Mouse (Mus musculus) liver, postnatal 0 days (tissue): ENCODE measurements at regions not wholly inside any gene's neighbourhood (a gene's known extent, or its start where the extent isn't known, plus 50 kb on each side); places are given as distances from the start of the nearest gene placed in this dataset.

Source experiments
- ATAC-seq: fragments of 200-750 bp; cut with Nextera tagmentation; 2 replicates; pipeline ENCODE4 v1.8.0; 2017; ENCODE audit warnings: mild to moderate bottlenecking, moderate library complexity
- DNase-seq: peaks from one replicate; pipeline ENCODE4 v3.0.0-alpha.2; 2016
- H3K27ac ChIP-seq: fragments of 300-500 bp; sonication (generic); 2 replicates; pipeline ENCODE4 v1.5.1; 2014; ENCODE audit warnings: antibody characterized with exemption, moderate library complexity, mild to moderate bottlenecking, low read depth
- H3K27me3 ChIP-seq: fragments of 300-500 bp; sonication (generic); 2 replicates; pipeline ENCODE4 v1.6.1; 2014; ENCODE audit warnings: low read length, control low read depth, mixed read lengths; ENCODE audit not compliant: insufficient read depth
- H3K36me3 ChIP-seq: fragments of 300-500 bp; sonication (generic); replicated peaks from 2 replicates; pipeline ENCODE4 v1.6.1; 2014; ENCODE audit warnings: mild to moderate bottlenecking, control low read depth, low read length, moderate library complexity, mixed read lengths; ENCODE audit not compliant: insufficient read depth
- H3K4me1 ChIP-seq: fragments of 300-500 bp; sonication (generic); 2 replicates; pipeline ENCODE4 v1.6.1; 2014; ENCODE audit warnings: antibody characterized with exemption, mild to moderate bottlenecking, control low read depth; ENCODE audit not compliant: insufficient read depth
- H3K4me2 ChIP-seq: fragments of 300-500 bp; sonication (generic); 2 replicates; pipeline ENCODE4 v1.6.1; 2014; ENCODE audit warnings: low read depth, mild to moderate bottlenecking, low read length, moderate library complexity, mixed read lengths
- H3K4me3 ChIP-seq: fragments of 300-500 bp; sonication (generic); 2 replicates; pipeline ENCODE4 v1.5.1; 2014; ENCODE audit warnings: low read depth, low read length
- H3K9ac ChIP-seq: fragments of 300-500 bp; sonication (generic); replicated peaks from 2 replicates; pipeline ENCODE4 v1.6.1; 2014; ENCODE audit warnings: mild to moderate bottlenecking, moderate library complexity
- H3K9me3 ChIP-seq: fragments of 300-500 bp; sonication (generic); 2 replicates; pipeline ENCODE4 v1.6.1; 2016; ENCODE audit warnings: mild to moderate bottlenecking, control low read depth, low read length, mixed read lengths
- CTCF ChIP-seq: sonication (generic); IDR thresholded peaks from 2 replicates; pipeline ENCODE4 v1.5.1; 2016; ENCODE audit warnings: antibody characterized with exemption, low read depth
- EP300 ChIP-seq: IDR thresholded peaks from 2 replicates; pipeline ENCODE4 v1.6.1; 2016; ENCODE audit warnings: antibody characterized with exemption, low read depth, mild to moderate bottlenecking
- WGBS: fragments of 180-500 bp; shearing (Covaris S2); extraction: QIAGEN DNeasy Blood & Tissue Kit; methylation state at CpG from one replicate; pipeline ENCODE4 v1.1.7; 2014; ENCODE audit not compliant: insufficient replicate concordance; 5-methylcytosine and 5-hydroxymethylcytosine counted together

DNA sequence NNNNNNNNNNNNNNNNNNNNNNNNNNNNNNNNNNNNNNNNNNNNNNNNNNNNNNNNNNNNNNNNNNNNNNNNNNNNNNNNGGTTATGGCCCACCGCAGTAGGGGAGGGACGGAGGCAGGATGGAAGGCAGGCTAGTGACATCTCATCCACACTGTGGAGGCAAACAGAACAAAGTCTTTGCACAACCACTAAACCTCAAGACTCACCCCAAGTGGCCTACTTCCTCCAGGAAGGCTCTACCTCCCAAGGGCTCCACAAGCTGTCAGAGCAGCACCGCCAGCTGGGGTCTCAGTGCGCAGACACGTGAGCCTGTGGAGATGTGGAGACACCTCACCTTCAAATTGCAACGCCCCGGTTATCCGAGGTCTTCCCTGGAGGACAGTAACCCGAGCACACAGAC lies 138.7 kb upstream of the Pmfbp1 start:
- ATAC-seq (peak; percentile 68), DNase-seq (peak; percentile 29)
- H3K4me3 ChIP-seq, result no peak overlapping the region
- peaks cover under 1% of the 10 kb centered on the region; the same call in 1 of the 2 replicates for H3K27me3 ChIP-seq
- 52% methylated on average over 9 of the region's 9 CpGs for WGBS
- H3K4me2 ChIP-seq, result no peak overlapping the region
- no peaks in the 10 kb centered on the region for H3K36me3 ChIP-seq
- H3K9ac ChIP-seq, result no peak overlapping the region
- no peak overlapping the region for H3K27ac ChIP-seq
- no peaks in the 10 kb centered on the region for H3K9me3 ChIP-seq
- H3K4me1 ChIP-seq, result no peaks in the 10 kb centered on the region
- no peak for TF ChIP-seq EP300
- TF ChIP-seq CTCF, result no peak

DNA sequence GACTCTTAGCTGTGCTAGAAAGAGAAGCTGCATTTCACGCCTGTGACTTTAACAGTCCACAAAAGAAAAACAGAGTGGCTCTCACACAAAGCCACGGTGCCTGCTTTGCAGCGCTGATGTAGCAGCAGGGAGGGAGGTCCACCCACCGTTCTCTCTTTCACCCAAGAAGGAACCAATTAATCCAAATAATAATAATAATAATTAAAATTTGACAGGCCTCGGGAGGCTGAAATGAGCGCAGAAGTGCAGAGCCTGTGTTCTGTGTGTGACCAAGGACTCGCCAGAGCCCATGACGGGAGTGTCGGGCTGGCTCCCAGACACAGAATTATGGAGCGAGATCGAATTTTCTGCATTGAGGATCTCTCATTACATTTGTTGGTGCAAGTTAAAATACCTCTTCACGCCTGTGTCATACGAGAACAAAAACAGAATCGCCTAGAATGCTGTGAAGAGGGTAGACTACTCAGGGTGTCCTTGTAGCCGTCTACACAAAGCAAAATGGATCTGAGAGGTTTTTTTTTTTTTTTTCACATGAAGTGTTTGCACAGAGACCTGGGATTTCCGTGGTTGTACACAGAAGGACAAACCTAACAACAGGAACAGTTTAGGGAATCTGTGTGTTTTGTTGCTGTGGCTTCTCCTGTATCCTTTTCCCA lies 134.3 kb upstream of the Pmfbp1 start:
- peaks cover 6% of the 10 kb centered on the region; the same call in 1 of the 2 replicates for H3K27me3 ChIP-seq
- no peak overlapping the region for H3K27ac ChIP-seq
- H3K9me3 ChIP-seq, result no peaks in the 10 kb centered on the region
- H3K36me3 ChIP-seq, result no peaks in the 10 kb centered on the region
- H3K9ac ChIP-seq, result no peak overlapping the region
- H3K4me3 ChIP-seq, result no peak overlapping the region
- WGBS, result 61% methylated on average over 16 of the region's 16 CpGs
- H3K4me1 ChIP-seq, result no peaks in the 10 kb centered on the region
- TF ChIP-seq CTCF (no peak), EP300 (no peak)
- H3K4me2 ChIP-seq, result no peak overlapping the region
- ATAC-seq (no peak), DNase-seq (no peak)

DNA sequence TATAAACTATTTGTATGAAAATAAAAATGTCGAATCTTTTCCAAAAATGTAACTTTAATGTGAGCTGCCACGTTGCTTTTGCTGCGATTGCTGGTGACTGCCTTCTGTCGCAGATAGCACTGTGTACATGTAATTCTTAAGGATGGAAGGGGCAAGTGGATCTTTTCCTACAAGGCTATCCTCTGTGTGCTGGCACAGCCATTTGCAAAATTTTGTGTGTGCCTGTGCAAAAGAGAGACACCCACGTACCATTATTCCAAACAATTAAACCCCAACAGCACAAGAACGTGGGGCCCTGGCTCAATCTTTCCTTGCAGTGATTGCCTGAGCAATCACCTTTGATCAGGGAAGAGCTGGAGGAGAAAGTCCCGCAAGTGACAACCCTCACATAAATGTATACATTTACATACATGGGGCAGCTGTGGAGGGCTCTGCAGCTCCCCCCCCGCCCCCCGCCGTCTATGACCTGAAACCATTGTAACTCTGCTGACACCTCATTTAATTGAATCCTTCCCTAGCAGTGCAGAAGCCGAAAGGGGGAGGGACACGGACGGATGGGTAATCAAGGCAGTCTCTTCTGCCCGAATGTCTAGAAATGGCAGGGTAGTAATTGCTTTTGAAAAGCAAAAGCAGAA lies 133.6 kb upstream of the Pmfbp1 start:
- TF ChIP-seq EP300 (no peak), CTCF (no peak)
- Histone ChIP-seq H3K27me3 (peaks cover 6% of the 10 kb centered on the region; the same call in 1 of the 2 replicates), H3K4me3 (no peak overlapping the region), H3K4me2 (no peak overlapping the region), H3K27ac (no peak overlapping the region), H3K36me3 (no peaks in the 10 kb centered on the region), H3K9ac (no peak overlapping the region), H3K9me3 (no peaks in the 10 kb centered on the region), H3K4me1 (no peaks in the 10 kb centered on the region)
- no peak for DNase-seq
- ATAC-seq, result no peak
- WGBS, result 37% methylated on average over 14 of the region's 14 CpGs

DNA sequence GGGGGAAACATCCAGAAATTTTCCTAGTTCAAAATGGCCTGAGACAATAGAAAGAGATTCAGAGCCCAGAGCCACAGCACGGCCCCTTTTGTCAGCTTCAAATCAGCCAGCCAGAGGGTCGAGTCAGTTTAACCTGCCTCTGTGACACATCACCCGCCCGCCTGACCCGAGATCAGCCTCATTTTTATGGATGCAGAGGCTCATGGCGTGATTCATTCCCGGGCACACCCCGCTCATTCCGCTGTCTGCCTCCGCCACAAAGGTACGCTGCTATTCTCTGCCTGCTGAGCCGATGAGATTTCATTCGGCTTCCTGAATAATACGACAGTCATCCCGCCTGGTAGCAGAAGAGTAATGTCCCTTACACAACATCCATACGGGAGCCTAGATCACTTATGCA lies 132.9 kb upstream of the Pmfbp1 start:
- Histone ChIP-seq H3K36me3 (no peaks in the 10 kb centered on the region), H3K27me3 (peaks cover 6% of the 10 kb centered on the region; the same call in 1 of the 2 replicates), H3K27ac (no peak overlapping the region), H3K4me3 (no peak overlapping the region), H3K4me2 (no peak overlapping the region), H3K9ac (no peak overlapping the region), H3K4me1 (no peaks in the 10 kb centered on the region), H3K9me3 (no peaks in the 10 kb centered on the region)
- DNase-seq (no peak), ATAC-seq (no peak)
- 31% methylated on average over 16 of the region's 16 CpGs for WGBS
- TF ChIP-seq EP300 (no peak), CTCF (no peak)

DNA sequence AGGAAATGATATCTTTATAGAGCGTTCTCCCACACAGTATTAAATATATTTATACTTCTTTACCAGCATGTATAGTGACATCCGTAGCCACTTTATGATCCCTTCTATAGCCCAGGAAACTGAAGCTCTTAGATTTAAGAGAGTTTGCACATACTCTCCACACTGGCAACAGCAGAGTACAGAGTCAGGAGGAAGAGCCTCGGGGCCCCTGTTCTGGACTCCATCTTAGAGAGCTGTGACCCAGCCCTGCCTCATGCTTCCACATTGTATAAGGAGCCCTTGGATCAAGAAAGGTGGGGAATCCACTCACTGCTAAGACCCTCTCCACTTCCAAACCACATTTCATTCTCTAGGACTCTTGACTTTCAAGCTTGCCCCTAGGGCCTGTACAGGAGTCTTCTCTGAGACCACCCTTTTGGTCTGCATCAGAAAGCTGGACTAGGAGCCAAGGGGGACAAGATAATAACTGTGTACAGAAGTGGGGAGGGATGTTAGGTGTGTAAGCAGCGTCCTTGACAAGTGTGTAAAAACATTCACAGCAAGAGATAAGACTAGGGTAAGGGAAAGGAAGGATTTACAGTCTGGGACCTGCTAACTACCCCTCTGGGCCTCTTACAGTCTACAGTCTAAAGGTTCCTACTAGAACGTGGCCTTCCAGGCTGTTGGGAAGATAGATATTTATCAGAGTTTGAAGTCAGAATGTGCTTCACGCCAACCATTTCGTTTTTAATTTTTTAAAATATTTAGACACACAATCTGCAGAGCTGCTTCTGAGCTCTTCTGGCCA lies 132.1 kb upstream of the Pmfbp1 start:
- no peak for ATAC-seq

More for the DNA sequence above, 132.1 kb upstream of the Pmfbp1 start:
- no peak for TF ChIP-seq CTCF
- no peak for TF ChIP-seq EP300
- Histone ChIP-seq H3K27ac (peak overlapping the region; percentile 44; the same call in 1 of the 2 replicates), H3K4me2 (no peak overlapping the region), H3K9me3 (no peaks in the 10 kb centered on the region), H3K4me3 (no peak overlapping the region), H3K4me1 (no peaks in the 10 kb centered on the region), H3K27me3 (peaks cover 6% of the 10 kb centered on the region; the same call in 1 of the 2 replicates), H3K9ac (no peak overlapping the region), H3K36me3 (no peaks in the 10 kb centered on the region)
- DNase-seq, result no peak
- 77% methylated on average over 7 of the region's 7 CpGs for whole genome bisulfite sequencing
